Comparison of ENCODE assay signal across 8 mouse cellular contexts in the genomic region with DNA sequence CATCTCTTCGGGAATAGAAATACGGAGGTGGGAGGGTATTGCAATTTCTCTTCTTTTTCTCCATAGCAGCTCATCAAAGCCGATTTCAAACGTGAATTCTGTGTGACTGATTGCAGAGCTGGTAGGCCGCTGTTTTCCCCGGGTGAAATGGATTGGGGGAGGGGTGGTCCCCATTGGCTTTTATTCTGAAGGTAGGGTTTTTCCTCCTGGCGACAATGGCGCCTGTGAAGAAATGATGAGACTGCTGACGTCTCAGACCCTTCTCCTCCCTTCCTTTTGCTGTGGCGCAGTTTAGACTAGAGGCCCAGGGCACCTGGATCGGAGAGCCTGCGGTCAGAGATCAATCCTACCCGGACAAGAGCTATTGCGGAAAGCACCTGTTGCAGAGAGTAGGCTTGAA. TPM values are rescaled to one million over a fixed set of nuclear protein-coding genes. Genes with fewer than 3 reads are reported as not detected.
A peak's percentile ranks its signal among the peaks of the same experiment; 100 is the strongest.
DNase-seq lines count a peak whose midpoint lies in the region; ATAC-seq and TF ChIP-seq lines count a peak whose summit lies in the region.

No protein-coding gene starts in this region.

- in situ Hi-C loops in ES-E14 (cut with MboI; ENCODE audit: low sequenced_read_pairs in 2 of 2, unreplicated experiment in 2 of 2): no loop called here

- 34% methylated on average over 14 of the region's 14 CpGs for WGBS in heart, embryonic 15.5 days
- 23% methylated on average over 14 of the region's 14 CpGs for WGBS in forebrain, embryonic 11.5 days
- 22% methylated on average over 14 of the region's 14 CpGs for WGBS in midbrain, embryonic 10.5 days

- intact Hi-C loops in gastrocnemius, postnatal 14 days (cut with DNase I; ENCODE audit: low total_unique reads): no loop called here

- H3K4me3 ChIP-seq in heart, embryonic 15.5 days: peak overlapping the region; percentile 45
- peak overlapping the region; percentile 56 to 76; a peak in 3 of 4 replicates for H3K4me3 ChIP-seq in ES-E14 (ENCODE audit: insufficient read depth in 1 of 2, low read depth in 1 of 2, low read length in 2 of 2, poor library complexity in 1 of 2, severe bottlenecking in 1 of 2)
- peak overlapping the region; percentile 33 for H3K4me3 ChIP-seq in forebrain, embryonic 11.5 days (ENCODE audit: low read depth, low read length)
- H3K4me3 ChIP-seq in midbrain, embryonic 10.5 days: peak overlapping the region; percentile 56

- H3K9ac ChIP-seq in heart, embryonic 15.5 days: no peak overlapping the region
- no peak overlapping the region for H3K9ac ChIP-seq in ES-E14 (ENCODE audit: insufficient read depth, low read depth, low read length, poor library complexity, severe bottlenecking)
- H3K9ac ChIP-seq in forebrain, embryonic 11.5 days (ENCODE audit: low read length): peak overlapping the region; percentile 57

- H3K27ac ChIP-seq in heart, embryonic 15.5 days: no peak overlapping the region
- H3K27ac ChIP-seq in ES-E14 (ENCODE audit: insufficient read depth, low read depth, low read length, poor library complexity, severe bottlenecking): no peak overlapping the region
- peak overlapping the region; percentile 59 for H3K27ac ChIP-seq in forebrain, embryonic 11.5 days (ENCODE audit: low read depth, low read length)
- peak overlapping the region; percentile 80 for H3K27ac ChIP-seq in midbrain, embryonic 10.5 days (replicated peaks)

- no peaks in the 10 kb centered on the region; the same call in 1 of the 2 replicates for H3K4me1 ChIP-seq in heart, embryonic 15.5 days (replicated peaks)
- H3K4me1 ChIP-seq in ES-E14 (ENCODE audit: control insufficient read depth in 2 of 2, insufficient read depth in 2 of 2, low read length in 2 of 2, poor library complexity in 1 of 2): peaks cover 0 to 1% of the 10 kb centered on the region in 2 experiments; a peak in 1 of 4 replicates
- no peaks in the 10 kb centered on the region for H3K4me1 ChIP-seq in forebrain, embryonic 11.5 days (replicated peaks; ENCODE audit: control insufficient read depth, insufficient read depth, low read length)
- peaks cover 29% of the 10 kb centered on the region for H3K4me1 ChIP-seq in midbrain, embryonic 10.5 days

- ATAC-seq in heart, embryonic 15.5 days (replicated peaks; ENCODE audit: insufficient number of reproducible peaks, insufficient read depth, low FRiP score, low read depth): no peak
- ATAC-seq in forebrain, embryonic 11.5 days (replicated peaks; ENCODE audit: low FRiP score): no peak

- no peak for DNase-seq in heart, adult 18-20 months
- no peak for DNase-seq in ES-E14 (ENCODE audit: low read depth, low spot score)
- peak; percentile 59 for DNase-seq in forebrain, embryonic 11.5 days (ENCODE audit: low spot score)
- no peak for DNase-seq in midbrain, embryonic 10.5 days (ENCODE audit: low spot score)
- DNase-seq in gastrocnemius, adult 8-10 months (ENCODE audit: low spot score in 2 of 2): no peak
- DNase-seq in gastrocnemius, postnatal 14 days: no peak
- DNase-seq in ovary, adult 18-20 months (ENCODE audit: low spot score): no peak

- H3K36me3 ChIP-seq in heart, embryonic 15.5 days: no peaks in the 10 kb centered on the region
- H3K36me3 ChIP-seq in ES-E14 (ENCODE audit: control insufficient read depth, insufficient read depth, low read length, poor library complexity, severe bottlenecking): no peaks in the 10 kb centered on the region
- no peaks in the 10 kb centered on the region for H3K36me3 ChIP-seq in forebrain, embryonic 11.5 days (ENCODE audit: control insufficient read depth, insufficient read depth, low read length)
- no peaks in the 10 kb centered on the region for H3K36me3 ChIP-seq in midbrain, embryonic 10.5 days

- peak overlapping the region; percentile 73 for H3K4me2 ChIP-seq in heart, embryonic 15.5 days
- H3K4me2 ChIP-seq in forebrain, embryonic 11.5 days (ENCODE audit: low read depth, low read length, severe bottlenecking): peak overlapping the region; percentile 53

- peaks cover 16% of the 10 kb centered on the region for H3K27me3 ChIP-seq in heart, embryonic 15.5 days
- H3K27me3 ChIP-seq in forebrain, embryonic 11.5 days (ENCODE audit: control insufficient read depth, insufficient read depth, low read length): peaks cover 2% of the 10 kb centered on the region; the same call in 1 of the 2 replicates
- H3K27me3 ChIP-seq in midbrain, embryonic 10.5 days (ENCODE audit: low read depth, poor library complexity, severe bottlenecking): peaks cover 69% of the 10 kb centered on the region

- H3K9me3 ChIP-seq in heart, embryonic 15.5 days (replicated peaks): no peaks in the 10 kb centered on the region
- no peaks in the 10 kb centered on the region for H3K9me3 ChIP-seq in ES-E14 (ENCODE audit: control insufficient read depth, insufficient read depth, low read depth, low read length)
- H3K9me3 ChIP-seq in forebrain, embryonic 11.5 days (ENCODE audit: control insufficient read depth, low read length): no peaks in the 10 kb centered on the region
- H3K9me3 ChIP-seq in midbrain, embryonic 10.5 days (replicated peaks): no peaks in the 10 kb centered on the region

TF ChIP-seq in ES-E14, 5 proteins besides CTCF, POLR2A, EP300 and RAD21:
- TF ChIP-seq ZNF384 (IDR thresholded peaks at IDR 0.05; ENCODE audit: low read depth, low read length): no peak
- TF ChIP-seq CHD2 (IDR thresholded peaks at IDR 0.05; ENCODE audit: low read depth, low read length): no peak
- TF ChIP-seq MAFK (IDR thresholded peaks at IDR 0.05; ENCODE audit: insufficient read depth, low read depth, low read length): no peak
- no peak for TF ChIP-seq HCFC1 (IDR thresholded peaks at IDR 0.05; ENCODE audit: borderline replicate concordance, insufficient read depth, low read length)
- no peak for TF ChIP-seq ZC3H11A (IDR thresholded peaks at IDR 0.05; ENCODE audit: borderline replicate concordance, low read depth, low read length)

RNA-seq across cellular contexts. Expression of a gene that starts 0.7 kb away (rescaled TPM):
- polyA plus RNA-seq in heart, embryonic 15.5 days (2015; fragmentation: Nextera tagmentation; extraction: Ambion mirVana): 1.6 and 4.8 TPM in 2 replicates
- total RNA-seq in heart, adult 18-20 months (2021): under 1 TPM in 1 of 2 experiments, not detected in 1; 0.46 TPM
- total RNA-seq in ES-E14 (2012; rRNA removed): 1.5 and 2.2 TPM in 2 replicates
- 94.4 and 99.1 TPM in 2 replicates for polyA plus RNA-seq in forebrain, embryonic 11.5 days (2014; fragmentation: Nextera tagmentation; extraction: Ambion mirVana)
- polyA plus RNA-seq in midbrain, embryonic 10.5 days (2016; fragmentation: Nextera tagmentation; extraction: Ambion mirVana): 50.8 and 71.3 TPM in 2 replicates
- total RNA-seq in gastrocnemius, adult 8-10 months (2022): not detected
- total RNA-seq in gastrocnemius, postnatal 14 days (2021): under 1 TPM in 1 of 2 experiments, not detected in 1; 0.16 TPM

RNA-seq across cellular contexts. Expression of a gene that starts 17.0 kb away (rescaled TPM):
- 10.2 and 12.5 TPM in 2 replicates for polyA plus RNA-seq in heart, embryonic 15.5 days (2015; fragmentation: Nextera tagmentation; extraction: Ambion mirVana)
- not detected for total RNA-seq in heart, adult 18-20 months (2021)
- total RNA-seq in ES-E14 (2012; rRNA removed): 8.4 and 12.0 TPM in 2 replicates
- polyA plus RNA-seq in forebrain, embryonic 11.5 days (2014; fragmentation: Nextera tagmentation; extraction: Ambion mirVana): 20.9 and 25.3 TPM in 2 replicates
- polyA plus RNA-seq in midbrain, embryonic 10.5 days (2016; fragmentation: Nextera tagmentation; extraction: Ambion mirVana): 17.0 and 18.7 TPM in 2 replicates
- total RNA-seq in gastrocnemius, adult 8-10 months (2022): 1 to 10 TPM; 1.0 to 7.0 (median 2.3) TPM
- 1 to 10 TPM; 1.8 to 4.9 TPM for total RNA-seq in gastrocnemius, postnatal 14 days (2021)

RNA-seq across cellular contexts. Expression of a gene that starts 17.0 kb away (rescaled TPM):
- 1.5 and 2.0 TPM in 2 replicates for polyA plus RNA-seq in heart, embryonic 15.5 days (2015; fragmentation: Nextera tagmentation; extraction: Ambion mirVana)
- not detected for total RNA-seq in heart, adult 18-20 months (2021)
- total RNA-seq in ES-E14 (2012; rRNA removed): 2.1 and 4.6 TPM in 2 replicates
- 4.6 and 7.0 TPM in 2 replicates for polyA plus RNA-seq in forebrain, embryonic 11.5 days (2014; fragmentation: Nextera tagmentation; extraction: Ambion mirVana)
- 4.6 and 5.4 TPM in 2 replicates for polyA plus RNA-seq in midbrain, embryonic 10.5 days (2016; fragmentation: Nextera tagmentation; extraction: Ambion mirVana)
- 1 to 10 TPM in 1 of 4 experiments, under 1 TPM in 1, not detected in 2; 0.65 to 1.1 TPM for total RNA-seq in gastrocnemius, adult 8-10 months (2022)
- total RNA-seq in gastrocnemius, postnatal 14 days (2021): under 1 TPM in 1 of 2 experiments, not detected in 1; 0.94 TPM

RNA-seq across cellular contexts. Expression of a gene that starts 18.3 kb away (rescaled TPM):
- polyA plus RNA-seq in heart, embryonic 15.5 days (2015; fragmentation: Nextera tagmentation; extraction: Ambion mirVana): 11.0 and 15.5 TPM in 2 replicates
- 1 to 10 TPM in 1 of 2 experiments, under 1 TPM in 1; 0.92 to 1.2 TPM for total RNA-seq in heart, adult 18-20 months (2021)
- total RNA-seq in ES-E14 (2012; rRNA removed): 10.8 and 17.1 TPM in 2 replicates
- 49.6 and 58.7 TPM in 2 replicates for polyA plus RNA-seq in forebrain, embryonic 11.5 days (2014; fragmentation: Nextera tagmentation; extraction: Ambion mirVana)
- polyA plus RNA-seq in midbrain, embryonic 10.5 days (2016; fragmentation: Nextera tagmentation; extraction: Ambion mirVana): 39.2 and 41.4 TPM in 2 replicates
- 1 to 10 TPM; 2.6 to 9.3 (median 6.9) TPM for total RNA-seq in gastrocnemius, adult 8-10 months (2022)
- total RNA-seq in gastrocnemius, postnatal 14 days (2021): 1 to 10 TPM; 7.3 to 9.3 TPM

RNA-seq across cellular contexts. Expression of a gene that starts 44.5 kb away (rescaled TPM):
- polyA plus RNA-seq in heart, embryonic 15.5 days (2015; fragmentation: Nextera tagmentation; extraction: Ambion mirVana): 4.9 and 6.5 TPM in 2 replicates
- 1 to 10 TPM; 1.6 to 3.7 TPM for total RNA-seq in heart, adult 18-20 months (2021)
- total RNA-seq in ES-E14 (2012; rRNA removed): 5.4 and 8.3 TPM in 2 replicates
- polyA plus RNA-seq in forebrain, embryonic 11.5 days (2014; fragmentation: Nextera tagmentation; extraction: Ambion mirVana): 13.7 and 14.6 TPM in 2 replicates
- 11.4 and 13.8 TPM in 2 replicates for polyA plus RNA-seq in midbrain, embryonic 10.5 days (2016; fragmentation: Nextera tagmentation; extraction: Ambion mirVana)
- total RNA-seq in gastrocnemius, adult 8-10 months (2022): 1 to 10 TPM in 3 of 4 experiments, under 1 TPM in 1; 0.97 to 4.0 (median 2.2) TPM
- 1 to 10 TPM; 2.9 to 4.2 TPM for total RNA-seq in gastrocnemius, postnatal 14 days (2021)

Comparison
In these comparisons a context has a peak if more than half of its experiments do, and no peak if none do; other contexts are left out.
1. H3K27ac ChIP-seq: peak in forebrain, embryonic 11.5 days (single experiment) and midbrain, embryonic 10.5 days (single experiment); none in heart, embryonic 15.5 days (single experiment) and ES-E14 (single experiment).
2. Peak in every context shown above with its lines, with median percentiles within 50 percentile points of each other: H3K4me3 ChIP-seq.